Mouse (Mus musculus): ENCODE results near the gene Wfdc16. TPM values are rescaled to one million over a fixed set of nuclear protein-coding genes. Genes with fewer than 3 reads are reported as not detected.
"Not testable (repeated sequence)": the region's sequence is repeated elsewhere in the genome, so short reads cannot be mapped to it uniquely, and the experiment has no call there.

The Wfdc16 gene
- polyA plus RNA-seq, 1 experiment from 2014 or later, result not detected

GRCm38 (mm10) chr2:164585025-164585725 lies 53.4 kb downstream of the Wfdc16 start, which contains the start of gene Wfdc6a:
Wfdc6a (minus strand) TSS chr2:164585447.
- H3K4me3 ChIP-seq; H3K9me3 ChIP-seq; H3K36me3 ChIP-seq; DNase-seq (ENCODE audit: low spot score); H3K27ac ChIP-seq; H3K27me3 ChIP-seq (ENCODE audit: insufficient read depth, poor library complexity, severe bottlenecking): not testable (repeated sequence)
- peaks cover 11% of the 10 kb centered on the region for H3K4me1 ChIP-seq (replicated peaks)
- 80% methylated on average over 13 of the region's 13 CpGs for WGBS

Other genes starting within 250 kb of the Wfdc16 start
- gene Slpi, start 249.7 kb downstream of the Wfdc16 start, polyA plus RNA-seq (2016; fragmentation: Nextera tagmentation; extraction: Ambion mirVana), result 0.31 TPM in 1 of 2 replicates, not detected in the other
- gene Rbpjl, start 235.7 kb downstream of the Wfdc16 start, polyA plus RNA-seq (2016; fragmentation: Nextera tagmentation; extraction: Ambion mirVana), result 0.02 TPM in 1 of 2 replicates, not detected in the other
- gene Matn4, start 233.6 kb downstream of the Wfdc16 start, polyA plus RNA-seq (2016; fragmentation: Nextera tagmentation; extraction: Ambion mirVana), result 0.35 and 0.72 TPM in 2 replicates
- 14.8 and 18.0 TPM in 2 replicates for gene Sdc4, start 194.9 kb downstream of the Wfdc16 start, polyA plus RNA-seq (2016; fragmentation: Nextera tagmentation; extraction: Ambion mirVana)
- gene Sys1, start 181.8 kb downstream of the Wfdc16 start, polyA plus RNA-seq (2016; fragmentation: Nextera tagmentation; extraction: Ambion mirVana), result 61.5 and 76.4 TPM in 2 replicates
- gene Gm20458, start 177.8 kb downstream of the Wfdc16 start, polyA plus RNA-seq (2016; fragmentation: Nextera tagmentation; extraction: Ambion mirVana), result 4.4 and 4.5 TPM in 2 replicates
- not detected in 2 replicates for gene Trp53tg5, start 165.1 kb downstream of the Wfdc16 start, polyA plus RNA-seq (2016; fragmentation: Nextera tagmentation; extraction: Ambion mirVana)
- gene Dbndd2, start 152.7 kb downstream of the Wfdc16 start, polyA plus RNA-seq (2016; fragmentation: Nextera tagmentation; extraction: Ambion mirVana), result 1.9 and 3.3 TPM in 2 replicates
- 39.7 and 48.8 TPM in 2 replicates for gene Pigt, start 141.3 kb downstream of the Wfdc16 start, polyA plus RNA-seq (2016; fragmentation: Nextera tagmentation; extraction: Ambion mirVana)
- gene Wfdc2, start 76.4 kb downstream of the Wfdc16 start, polyA plus RNA-seq (2016; fragmentation: Nextera tagmentation; extraction: Ambion mirVana), result 27.6 and 64.4 TPM in 2 replicates
- gene Spint3, start 65.3 kb downstream of the Wfdc16 start, polyA plus RNA-seq (2016; fragmentation: Nextera tagmentation; extraction: Ambion mirVana), result not detected in 2 replicates
- not detected in 2 replicates for gene Wfdc6a, start 53.3 kb downstream of the Wfdc16 start, polyA plus RNA-seq (2016; fragmentation: Nextera tagmentation; extraction: Ambion mirVana)
- not detected in 2 replicates for gene Eppin, start 45.2 kb downstream of the Wfdc16 start, polyA plus RNA-seq (2016; fragmentation: Nextera tagmentation; extraction: Ambion mirVana)
- not detected in 2 replicates for gene Wfdc6b, start 25.3 kb downstream of the Wfdc16 start, polyA plus RNA-seq (2016; fragmentation: Nextera tagmentation; extraction: Ambion mirVana)
- gene Wfdc8, start 25.2 kb downstream of the Wfdc16 start, polyA plus RNA-seq (2016; fragmentation: Nextera tagmentation; extraction: Ambion mirVana), result not detected in 2 replicates
- gene Wfdc10, start 17.2 kb upstream of the Wfdc16 start, polyA plus RNA-seq (2016; fragmentation: Nextera tagmentation; extraction: Ambion mirVana), result 0.51 TPM in 1 of 2 replicates, not detected in the other
- not detected in 2 replicates for gene Wfdc9, start 17.8 kb upstream of the Wfdc16 start, polyA plus RNA-seq (2016; fragmentation: Nextera tagmentation; extraction: Ambion mirVana)
- gene Wfdc11, start 35.3 kb upstream of the Wfdc16 start, polyA plus RNA-seq (2016; fragmentation: Nextera tagmentation; extraction: Ambion mirVana), result not detected in 2 replicates
- 0.15 TPM in 1 of 2 replicates, not detected in the other for gene Wfdc13, start 46.3 kb upstream of the Wfdc16 start, polyA plus RNA-seq (2016; fragmentation: Nextera tagmentation; extraction: Ambion mirVana)
- gene Spint4, start 59.7 kb upstream of the Wfdc16 start, polyA plus RNA-seq (2016; fragmentation: Nextera tagmentation; extraction: Ambion mirVana), result not detected in 2 replicates
- gene Spint5, start 76.5 kb upstream of the Wfdc16 start, polyA plus RNA-seq (2016; fragmentation: Nextera tagmentation; extraction: Ambion mirVana), result not detected in 2 replicates
- gene Wfdc3, start 107.1 kb upstream of the Wfdc16 start, polyA plus RNA-seq (2016; fragmentation: Nextera tagmentation; extraction: Ambion mirVana), result 0.85 and 1.4 TPM in 2 replicates
- gene Dnttip1, start 107.2 kb upstream of the Wfdc16 start, polyA plus RNA-seq (2016; fragmentation: Nextera tagmentation; extraction: Ambion mirVana), result 81.3 and 87.4 TPM in 2 replicates
- 588 and 602 TPM in 2 replicates for gene Ube2c, start 131.1 kb upstream of the Wfdc16 start, polyA plus RNA-seq (2016; fragmentation: Nextera tagmentation; extraction: Ambion mirVana)
- not detected in 2 replicates for gene Tnnc2, start 141.2 kb upstream of the Wfdc16 start, polyA plus RNA-seq (2016; fragmentation: Nextera tagmentation; extraction: Ambion mirVana)
- 10.8 and 13.7 TPM in 2 replicates for gene Snx21, start 147.0 kb upstream of the Wfdc16 start, polyA plus RNA-seq (2016; fragmentation: Nextera tagmentation; extraction: Ambion mirVana)
- gene Acot8, start 166.1 kb upstream of the Wfdc16 start, polyA plus RNA-seq (2016; fragmentation: Nextera tagmentation; extraction: Ambion mirVana), result 16.5 and 17.7 TPM in 2 replicates
- 9.3 and 12.4 TPM in 2 replicates for gene Zswim3, start 166.3 kb upstream of the Wfdc16 start, polyA plus RNA-seq (2016; fragmentation: Nextera tagmentation; extraction: Ambion mirVana)
- 25.1 and 27.5 TPM in 2 replicates for gene Zswim1, start 183.9 kb upstream of the Wfdc16 start, polyA plus RNA-seq (2016; fragmentation: Nextera tagmentation; extraction: Ambion mirVana)
- not detected in 2 replicates for gene Spata25, start 189.7 kb upstream of the Wfdc16 start, polyA plus RNA-seq (2016; fragmentation: Nextera tagmentation; extraction: Ambion mirVana)
- gene Ctsa, start 194.1 kb upstream of the Wfdc16 start, polyA plus RNA-seq (2016; fragmentation: Nextera tagmentation; extraction: Ambion mirVana), result 98.2 and 104 TPM in 2 replicates
- gene Neurl2, start 194.7 kb upstream of the Wfdc16 start, polyA plus RNA-seq (2016; fragmentation: Nextera tagmentation; extraction: Ambion mirVana), result 4.3 and 5.1 TPM in 2 replicates
- 47.2 and 78.1 TPM in 2 replicates for gene Pltp, start 218.9 kb upstream of the Wfdc16 start, polyA plus RNA-seq (2016; fragmentation: Nextera tagmentation; extraction: Ambion mirVana)
- gene Pcif1, start 240.5 kb upstream of the Wfdc16 start, polyA plus RNA-seq (2016; fragmentation: Nextera tagmentation; extraction: Ambion mirVana), result 76.1 and 88.4 TPM in 2 replicates